Mouse (Mus musculus) hindbrain, embryonic 14.5 days (tissue): ENCODE results near the gene Lasp1. TPM values are rescaled to one million over a fixed set of nuclear protein-coding genes. Genes with fewer than 3 reads are reported as not detected.
A peak's percentile ranks its signal among the peaks of the same experiment; 100 is the strongest.

Experiments
- ATAC-seq: fragments of 200-750 bp; cut with Nextera tagmentation; 2 replicates; pipeline ENCODE4 v1.8.0; 2017; ENCODE audit warnings: moderate number of reproducible peaks, mild to moderate bottlenecking, moderate TSS enrichment, moderate library complexity; ENCODE audit not compliant: low FRiP score
- DNase-seq: peaks from one replicate; pipeline ENCODE4 v3.0.0-alpha.2; 2015; ENCODE audit warnings: low spot score
- H3K27ac ChIP-seq: fragments of 300-500 bp; sonication (generic); 2 replicates; pipeline ENCODE4 v1.5.1; 2014; ENCODE audit warnings: mild to moderate bottlenecking, moderate library complexity
- H3K27me3 ChIP-seq: fragments of 300-500 bp; sonication (generic); 2 replicates; pipeline ENCODE4 v1.6.1; 2014; ENCODE audit warnings: mild to moderate bottlenecking, low read length, mixed read lengths; ENCODE audit not compliant: control insufficient read depth, insufficient read depth
- H3K36me3 ChIP-seq: fragments of 300-500 bp; sonication (generic); replicated peaks from 2 replicates; pipeline ENCODE4 v1.6.1; 2014; ENCODE audit not compliant: control insufficient read depth, insufficient read depth
- H3K4me1 ChIP-seq: fragments of 300-500 bp; sonication (generic); replicated peaks from 2 replicates; pipeline ENCODE4 v1.6.1; 2014; ENCODE audit warnings: antibody characterized with exemption, low read length, mixed read lengths; ENCODE audit not compliant: control insufficient read depth, insufficient read depth
- H3K4me2 ChIP-seq: fragments of 300-500 bp; sonication (generic); replicated peaks from 2 replicates; pipeline ENCODE4 v1.6.1; 2014; ENCODE audit warnings: mild to moderate bottlenecking, moderate library complexity
- H3K4me3 ChIP-seq: fragments of 300-500 bp; sonication (generic); replicated peaks from 2 replicates; pipeline ENCODE4 v1.5.1; 2014; ENCODE audit warnings: mild to moderate bottlenecking, low read length
- H3K9ac ChIP-seq: fragments of 300-500 bp; sonication (generic); 2 replicates; pipeline ENCODE4 v1.6.1; 2014
- H3K9me3 ChIP-seq: fragments of 300-500 bp; sonication (generic); 2 replicates; pipeline ENCODE4 v1.6.1; 2016; ENCODE audit warnings: low read length; ENCODE audit not compliant: control insufficient read depth
- WGBS: fragments of 180-500 bp; shearing (Covaris S2); extraction: QIAGEN DNeasy Blood & Tissue Kit; methylation state at CpG from one replicate; pipeline ENCODE4 v1.1.7; 2014; 5-methylcytosine and 5-hydroxymethylcytosine counted together
- polyA plus RNA-seq: library from polyadenylated mRNA; unstranded; fragments of >200 nt; fragmentation: Nextera tagmentation; extraction: Ambion mirVana; gene quantifications from 2 replicates; pipeline ENCODE4 v1.2.1, GENCODE M21; 2014

Lasp1 gene
- polyA plus RNA-seq, 1 experiment from 2014 or later = 110 TPM

GRCm38 (mm10) chr11:97819923-97820322 is 21.1 kb downstream of the Lasp1 start:
- WGBS = 79% methylated on average over 5 of the region's 5 CpGs
- H3K27me3 ChIP-seq = no peaks in the 10 kb centered on the region
- no peak for ATAC-seq

DNA sequence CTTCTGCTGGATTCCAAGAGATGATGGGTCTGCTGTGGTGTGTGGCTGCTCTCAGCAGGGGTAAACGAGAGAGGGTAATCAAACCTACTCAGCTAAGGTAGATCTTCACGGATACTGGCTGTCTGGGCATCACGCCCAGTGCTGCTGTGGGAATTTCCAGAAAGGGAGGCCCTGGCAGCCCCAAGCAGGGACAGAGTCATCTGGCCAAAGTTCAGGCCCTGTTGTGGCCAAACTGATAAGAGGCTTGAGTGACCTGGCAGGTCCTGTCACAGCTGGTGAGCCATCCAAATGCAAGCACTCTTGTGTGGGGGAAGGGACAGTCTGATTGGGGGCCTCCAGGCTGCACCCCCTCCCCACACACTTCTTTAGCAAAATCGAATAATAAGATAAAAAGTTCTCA is 22.0 kb downstream of the Lasp1 start:
- no peak for DNase-seq
- ATAC-seq = no peak
- Histone ChIP-seq H3K9me3 (no peaks in the 10 kb centered on the region), H3K4me2 (no peak overlapping the region), H3K9ac (no peak overlapping the region), H3K4me3 (no peak overlapping the region), H3K27ac (no peak overlapping the region), H3K27me3 (no peaks in the 10 kb centered on the region), H3K36me3 (peaks cover 86% of the 10 kb centered on the region), H3K4me1 (peaks cover 27% of the 10 kb centered on the region; the same call in 1 of the 2 replicates)
- 66% methylated on average over 4 of the region's 4 CpGs for WGBS

More at GRCm38 (mm10) chr11:97819923-97820322, 21.1 kb downstream of the Lasp1 start:
- Histone ChIP-seq H3K9ac (no peak overlapping the region), H3K4me3 (no peak overlapping the region), H3K9me3 (no peaks in the 10 kb centered on the region), H3K27ac (0 out of 2 replicates have a peak overlapping the region, but pooled peaks have one; percentile 79), H3K36me3 (peaks cover 86% of the 10 kb centered on the region), H3K4me2 (no peak overlapping the region), H3K4me1 (peaks cover 24% of the 10 kb centered on the region; the same call in 1 of the 2 replicates)
- DNase-seq = no peak

DNA sequence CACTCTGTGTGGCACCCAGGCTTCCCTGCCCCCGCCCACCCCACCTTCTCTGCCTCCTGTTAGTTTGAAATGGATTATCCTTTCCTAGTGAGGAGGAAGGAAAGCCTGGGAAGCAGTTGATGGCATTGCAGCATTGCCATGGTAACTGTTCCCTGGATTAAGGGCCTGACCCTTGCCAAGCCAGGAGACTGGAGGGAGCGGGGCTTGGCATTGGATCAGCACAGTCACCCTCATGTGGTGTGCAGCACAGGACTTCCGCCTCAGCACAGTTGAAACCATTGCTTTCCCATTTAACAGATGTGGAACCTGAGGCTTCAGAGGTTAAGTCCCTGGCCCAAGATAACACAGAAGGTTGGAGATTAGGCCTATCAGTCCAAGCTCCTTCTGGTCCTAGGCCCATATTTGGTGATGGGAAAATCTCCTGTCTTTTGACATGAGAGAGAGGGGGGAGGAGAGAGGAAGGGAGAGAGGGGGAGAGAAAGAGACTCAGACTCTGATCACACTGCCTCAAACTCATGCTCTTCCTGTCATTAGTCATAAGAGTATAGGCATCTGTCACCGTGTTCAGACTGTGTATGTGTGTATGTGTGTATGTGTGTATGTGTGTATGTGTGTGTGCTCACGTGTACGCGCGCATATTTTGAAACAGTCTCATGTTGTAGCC is 22.7 kb downstream of the Lasp1 start:
- H3K9me3 ChIP-seq = no peaks in the 10 kb centered on the region
- no peak overlapping the region for H3K9ac ChIP-seq
- no peak overlapping the region for H3K4me2 ChIP-seq
- no peak for DNase-seq
- H3K4me1 ChIP-seq = peaks cover 27% of the 10 kb centered on the region; the same call in 1 of the 2 replicates
- no peaks in the 10 kb centered on the region for H3K27me3 ChIP-seq
- no peak overlapping the region for H3K4me3 ChIP-seq
- 96% methylated on average over 8 of the region's 8 CpGs for whole genome bisulfite sequencing
- H3K27ac ChIP-seq = no peak overlapping the region
- H3K36me3 ChIP-seq = peaks cover 86% of the 10 kb centered on the region
- no peak for ATAC-seq

GRCm38 (mm10) chr11:97822840-97823603 is 24.2 kb downstream of the Lasp1 start:
- 75% methylated on average over 20 of the region's 20 CpGs for WGBS
- H3K9me3 ChIP-seq = no peaks in the 10 kb centered on the region
- DNase-seq (no peak), ATAC-seq (no peak)
- no peaks in the 10 kb centered on the region for H3K27me3 ChIP-seq
- H3K4me1 ChIP-seq = peaks cover 19% of the 10 kb centered on the region; the same call in 1 of the 2 replicates
- no peak overlapping the region for H3K27ac ChIP-seq
- no peak overlapping the region for H3K4me2 ChIP-seq
- H3K9ac ChIP-seq = no peak overlapping the region
- peaks cover 88% of the 10 kb centered on the region for H3K36me3 ChIP-seq
- H3K4me3 ChIP-seq = no peak overlapping the region

DNA sequence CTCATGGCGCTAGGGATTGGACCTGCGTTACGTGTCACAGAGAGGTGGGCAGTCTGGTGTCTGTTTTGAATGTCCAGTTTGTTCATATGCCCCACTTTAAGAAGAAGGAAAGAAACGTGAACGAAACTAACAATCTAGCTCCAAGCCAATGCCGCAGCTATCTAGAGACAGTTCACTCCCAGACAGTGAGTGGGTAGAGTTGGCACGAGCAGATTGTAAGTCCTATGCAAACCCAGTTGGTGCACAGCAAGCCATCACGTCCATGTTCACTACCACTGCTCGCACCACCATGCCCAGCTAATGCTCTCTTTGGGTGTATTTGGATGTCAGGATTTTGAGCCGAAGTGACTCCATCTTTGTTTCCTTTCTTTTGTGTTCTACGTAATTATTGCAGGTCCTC is 25.4 kb downstream of the Lasp1 start:
- peaks cover 81% of the 10 kb centered on the region for H3K36me3 ChIP-seq
- H3K27me3 ChIP-seq = no peaks in the 10 kb centered on the region

DNA sequence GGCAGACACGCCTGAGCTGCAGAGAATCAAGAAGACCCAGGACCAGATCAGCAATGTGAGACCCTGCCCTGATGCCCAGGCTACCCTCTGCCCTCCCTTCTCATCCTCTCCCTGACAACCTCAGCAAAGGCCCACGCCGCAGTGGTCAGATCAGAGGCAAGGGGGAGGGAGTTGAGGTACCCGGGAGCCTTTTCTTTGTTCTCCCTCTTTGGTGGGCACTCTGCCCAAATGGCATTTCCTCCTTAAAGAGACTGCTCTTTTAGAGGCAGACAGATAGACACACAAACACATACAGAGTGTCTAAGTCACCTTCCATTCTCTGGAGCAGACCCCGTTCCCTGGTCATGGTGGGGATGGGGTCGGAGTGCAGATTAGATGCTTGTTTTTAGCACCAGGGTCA is 26.1 kb downstream of the Lasp1 start:
- Histone ChIP-seq H3K9me3 (no peaks in the 10 kb centered on the region), H3K9ac (no peak overlapping the region), H3K27me3 (no peaks in the 10 kb centered on the region), H3K27ac (no peak overlapping the region), H3K36me3 (peaks cover 80% of the 10 kb centered on the region), H3K4me2 (no peak overlapping the region), H3K4me1 (0 out of 2 replicates have a peak, but pooled peaks cover 4% of the 10 kb centered on the region), H3K4me3 (no peak overlapping the region)
- DNase-seq = no peak
- WGBS = 62% methylated on average over 6 of the region's 6 CpGs
- no peak for ATAC-seq

More for the DNA sequence above, 25.4 kb downstream of the Lasp1 start:
- H3K4me2 ChIP-seq = no peak overlapping the region
- 93% methylated on average over 11 of the region's 11 CpGs for WGBS
- ATAC-seq = no peak
- H3K9ac ChIP-seq = no peak overlapping the region
- H3K9me3 ChIP-seq = no peaks in the 10 kb centered on the region
- no peak overlapping the region for H3K27ac ChIP-seq
- H3K4me3 ChIP-seq = no peak overlapping the region
- DNase-seq = no peak
- 0 out of 2 replicates have a peak, but pooled peaks cover 9% of the 10 kb centered on the region for H3K4me1 ChIP-seq

DNA sequence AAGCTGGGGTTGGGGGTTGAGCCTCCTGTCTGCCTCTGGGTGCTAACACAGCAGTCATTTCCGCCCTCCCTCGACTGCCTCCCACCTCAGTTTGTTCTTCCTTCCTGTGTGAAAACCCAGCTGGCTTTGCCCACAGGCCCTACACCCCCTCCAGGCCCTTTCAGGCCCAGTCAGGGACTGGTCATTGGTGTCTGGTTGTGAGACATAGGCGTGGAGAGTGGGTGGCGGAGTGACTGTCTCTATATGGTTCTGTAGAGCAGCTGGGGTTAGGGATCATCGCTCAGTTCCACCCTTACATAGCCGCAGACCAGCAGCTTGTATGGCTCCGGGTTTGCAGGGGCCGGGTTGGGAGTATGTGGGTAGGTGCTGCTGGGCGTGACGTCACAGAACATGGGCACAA is 26.5 kb downstream of the Lasp1 start:
- no peak overlapping the region for H3K27ac ChIP-seq
- ATAC-seq (no peak), DNase-seq (no peak)
- H3K36me3 ChIP-seq = peaks cover 80% of the 10 kb centered on the region
- no peak overlapping the region for H3K4me2 ChIP-seq
- H3K4me1 ChIP-seq = 0 out of 2 replicates have a peak, but pooled peaks cover 3% of the 10 kb centered on the region
- 85% methylated on average over 10 of the region's 10 CpGs for WGBS
- H3K4me3 ChIP-seq = no peak overlapping the region
- H3K27me3 ChIP-seq = no peaks in the 10 kb centered on the region
- H3K9ac ChIP-seq = no peak overlapping the region
- H3K9me3 ChIP-seq = no peaks in the 10 kb centered on the region

DNA sequence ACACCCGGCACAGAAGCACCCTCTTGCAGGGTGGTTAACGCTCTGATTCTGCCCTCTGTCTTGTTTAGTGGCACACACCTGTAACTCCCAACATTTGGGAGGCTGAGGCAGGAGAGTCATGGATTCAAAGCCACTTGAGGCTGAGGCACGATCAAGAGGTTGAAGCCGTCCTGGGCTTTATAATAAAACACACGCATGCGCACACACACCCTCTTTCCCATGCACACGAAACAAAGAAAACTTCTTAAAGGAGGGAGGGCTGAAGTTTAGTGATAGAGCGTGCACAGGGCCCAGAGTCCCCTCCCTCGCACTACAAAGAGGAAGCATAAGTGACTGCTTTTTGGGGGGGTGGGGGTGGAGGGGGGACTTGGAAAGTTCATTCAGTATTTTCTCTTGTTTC is 27.2 kb downstream of the Lasp1 start:
- Histone ChIP-seq H3K27me3 (no peaks in the 10 kb centered on the region), H3K4me2 (no peak overlapping the region), H3K4me3 (no peak overlapping the region), H3K36me3 (peaks cover 73% of the 10 kb centered on the region), H3K9ac (no peak overlapping the region), H3K9me3 (no peaks in the 10 kb centered on the region), H3K4me1 (0 out of 2 replicates have a peak, but pooled peaks cover 3% of the 10 kb centered on the region), H3K27ac (no peak overlapping the region)
- ATAC-seq = no peak
- WGBS = 87% methylated on average over 9 of the region's 9 CpGs
- DNase-seq = no peak

DNA sequence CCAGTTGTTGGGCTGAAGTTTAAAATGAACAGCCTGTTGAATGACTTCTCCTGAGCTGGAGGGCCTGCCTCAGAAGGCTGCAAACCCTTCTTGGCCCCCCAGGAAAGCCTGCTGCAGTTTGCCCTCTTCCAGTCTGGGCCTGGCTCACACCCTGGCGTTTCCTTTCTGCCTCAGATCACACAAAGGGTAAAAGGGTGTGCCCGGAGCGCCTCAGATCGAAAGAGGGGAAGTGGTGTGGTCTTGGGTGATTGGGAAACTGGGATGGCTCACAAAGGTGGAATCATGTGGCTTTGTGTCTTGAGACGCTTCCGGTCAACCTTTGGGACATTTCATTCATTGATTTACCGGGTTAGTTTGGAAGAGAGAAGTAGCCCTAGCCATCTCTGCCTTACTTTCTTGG is 27.6 kb downstream of the Lasp1 start:
- H3K9ac ChIP-seq = no peak overlapping the region
- WGBS = 84% methylated on average over 7 of the region's 7 CpGs
- H3K27me3 ChIP-seq = no peaks in the 10 kb centered on the region
- no peak overlapping the region for H3K4me3 ChIP-seq
- H3K27ac ChIP-seq = no peak overlapping the region
- DNase-seq = no peak
- H3K9me3 ChIP-seq = no peaks in the 10 kb centered on the region
- peaks cover 70% of the 10 kb centered on the region for H3K36me3 ChIP-seq
- 0 out of 2 replicates have a peak, but pooled peaks cover 3% of the 10 kb centered on the region for H3K4me1 ChIP-seq
- H3K4me2 ChIP-seq = no peak overlapping the region
- no peak for ATAC-seq
